Mouse (Mus musculus) intestine, embryonic 16.5 days (tissue): ENCODE measurements at regions not wholly inside any gene's neighbourhood (a gene's known extent, or its start where the extent isn't known, plus 50 kb on each side); places are given as distances from the start of the nearest gene placed in this dataset.

Experiments used
- ATAC-seq: fragments of 200-750 bp; cut with Nextera tagmentation; 2 replicates; pipeline ENCODE4 v1.8.0; 2017; ENCODE audit warnings: moderate TSS enrichment, moderate library complexity
- H3K27ac ChIP-seq: fragments of 300-500 bp; sonication (generic); 2 replicates; pipeline ENCODE4 v1.5.1; 2014; ENCODE audit warnings: mild to moderate bottlenecking, low read length
- H3K27me3 ChIP-seq: fragments of 300-500 bp; sonication (generic); replicated peaks from 2 replicates; pipeline ENCODE4 v1.6.1; 2014; ENCODE audit warnings: low read length, control low read depth, mixed read lengths; ENCODE audit not compliant: control insufficient read depth, insufficient read depth
- H3K36me3 ChIP-seq: fragments of 300-500 bp; sonication (generic); 2 replicates; pipeline ENCODE4 v1.6.1; 2014; ENCODE audit warnings: low read length, control low read depth; ENCODE audit not compliant: control insufficient read depth, insufficient read depth
- H3K4me1 ChIP-seq: fragments of 300-500 bp; sonication (generic); 2 replicates; pipeline ENCODE4 v1.6.1; 2014; ENCODE audit warnings: low read length, control low read depth, mixed read lengths; ENCODE audit not compliant: control insufficient read depth, insufficient read depth
- H3K4me2 ChIP-seq: fragments of 300-500 bp; sonication (generic); 2 replicates; pipeline ENCODE4 v1.6.1; 2014; ENCODE audit warnings: low read depth, low read length, control low read depth
- H3K4me3 ChIP-seq: fragments of 300-500 bp; sonication (generic); 2 replicates; pipeline ENCODE4 v1.5.1; 2014; ENCODE audit warnings: mild to moderate bottlenecking, low read length
- H3K9ac ChIP-seq: fragments of 300-500 bp; sonication (generic); 2 replicates; pipeline ENCODE4 v1.6.1; 2014; ENCODE audit warnings: low read depth, low read length
- H3K9me3 ChIP-seq: fragments of 300-500 bp; sonication (generic); 2 replicates; pipeline ENCODE4 v1.6.1; 2016; ENCODE audit warnings: low read length, control low read depth; ENCODE audit not compliant: control insufficient read depth
- WGBS: fragments of 180-500 bp; shearing (Covaris S2); extraction: QIAGEN DNeasy Blood & Tissue Kit; methylation state at CpG from one replicate; pipeline ENCODE4 v1.1.7; 2014; 5-methylcytosine and 5-hydroxymethylcytosine counted together

DNA sequence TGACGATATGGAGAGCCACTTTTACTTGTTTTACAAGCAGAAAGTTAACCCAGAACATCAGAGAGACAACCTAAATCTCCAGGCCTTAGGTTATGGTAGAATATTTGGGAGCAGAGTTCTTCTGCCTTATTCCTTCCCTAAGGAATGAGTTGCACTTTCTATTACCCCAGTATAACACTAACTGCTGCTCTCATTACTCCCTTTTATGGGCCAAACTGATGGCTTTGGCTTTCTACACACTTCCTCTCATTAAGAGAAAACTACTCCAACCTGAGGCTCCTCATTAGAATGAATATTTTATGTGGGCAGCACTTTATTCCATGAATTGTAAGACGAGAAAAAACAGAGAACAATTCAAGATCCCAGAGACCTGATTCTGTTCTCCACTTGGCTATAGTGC is 289.0 kb upstream of the Tnc start:
- no peak for ATAC-seq
- H3K4me2 ChIP-seq, result no peak overlapping the region
- H3K4me1 ChIP-seq, result no peaks in the 10 kb centered on the region
- H3K27me3 ChIP-seq, result no peaks in the 10 kb centered on the region
- no peaks in the 10 kb centered on the region for H3K36me3 ChIP-seq
- WGBS, result 76% methylated on average over 2 of the region's 2 CpGs
- no peaks in the 10 kb centered on the region for H3K9me3 ChIP-seq
- no peak overlapping the region for H3K4me3 ChIP-seq
- H3K27ac ChIP-seq, result no peak overlapping the region
- H3K9ac ChIP-seq, result no peak overlapping the region

DNA sequence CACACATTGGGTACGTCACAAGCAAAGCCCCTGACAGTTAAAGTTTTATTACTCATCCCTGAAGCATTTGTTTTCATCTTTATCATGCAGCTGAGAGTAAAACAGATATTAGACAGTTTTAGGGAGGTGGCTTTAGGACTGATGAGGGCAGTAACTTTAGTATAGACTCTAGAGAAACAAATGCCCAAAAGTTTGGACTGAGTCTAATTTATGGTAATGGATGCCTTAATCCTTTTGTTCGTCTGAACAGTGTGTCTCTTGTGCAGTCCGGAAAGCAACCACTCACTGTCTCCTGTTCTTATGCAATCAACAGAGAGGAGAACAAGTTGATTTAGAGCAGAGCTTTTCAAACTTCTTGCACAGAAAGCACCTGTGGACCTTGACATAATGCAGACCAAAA is 283.4 kb upstream of the Tnc start:
- Histone ChIP-seq H3K9me3 (no peaks in the 10 kb centered on the region), H3K4me3 (no peak overlapping the region), H3K27ac (no peak overlapping the region), H3K9ac (no peak overlapping the region), H3K27me3 (no peaks in the 10 kb centered on the region), H3K36me3 (no peaks in the 10 kb centered on the region), H3K4me2 (no peak overlapping the region), H3K4me1 (no peaks in the 10 kb centered on the region)
- WGBS, result 39% methylated on average over 3 of the region's 3 CpGs
- ATAC-seq, result no peak

DNA sequence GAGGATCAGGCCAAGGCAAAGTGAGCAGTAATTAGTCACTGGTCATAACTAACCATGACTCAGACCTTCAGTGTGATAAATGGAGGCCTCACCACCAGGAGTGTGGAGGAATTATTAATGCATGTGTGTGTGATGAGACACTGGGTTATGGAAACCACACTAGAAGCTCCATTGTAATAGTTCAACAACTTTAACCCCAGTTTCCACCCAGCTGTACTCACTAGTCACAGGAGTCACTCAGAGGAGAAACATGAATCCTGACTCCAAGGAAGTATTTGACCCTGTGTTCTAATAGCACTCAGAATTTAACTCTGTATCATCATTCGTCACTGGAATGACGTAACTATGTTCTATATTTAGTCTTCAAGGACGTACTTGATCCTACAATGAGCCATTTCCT is 277.6 kb upstream of the Tnc start:
- WGBS, result 30% methylated on average over 3 of the region's 3 CpGs
- Histone ChIP-seq H3K4me2 (no peak overlapping the region), H3K9me3 (no peaks in the 10 kb centered on the region), H3K27me3 (no peaks in the 10 kb centered on the region), H3K36me3 (no peaks in the 10 kb centered on the region), H3K27ac (no peak overlapping the region), H3K4me1 (no peaks in the 10 kb centered on the region), H3K4me3 (no peak overlapping the region), H3K9ac (no peak overlapping the region)
- no peak for ATAC-seq

DNA sequence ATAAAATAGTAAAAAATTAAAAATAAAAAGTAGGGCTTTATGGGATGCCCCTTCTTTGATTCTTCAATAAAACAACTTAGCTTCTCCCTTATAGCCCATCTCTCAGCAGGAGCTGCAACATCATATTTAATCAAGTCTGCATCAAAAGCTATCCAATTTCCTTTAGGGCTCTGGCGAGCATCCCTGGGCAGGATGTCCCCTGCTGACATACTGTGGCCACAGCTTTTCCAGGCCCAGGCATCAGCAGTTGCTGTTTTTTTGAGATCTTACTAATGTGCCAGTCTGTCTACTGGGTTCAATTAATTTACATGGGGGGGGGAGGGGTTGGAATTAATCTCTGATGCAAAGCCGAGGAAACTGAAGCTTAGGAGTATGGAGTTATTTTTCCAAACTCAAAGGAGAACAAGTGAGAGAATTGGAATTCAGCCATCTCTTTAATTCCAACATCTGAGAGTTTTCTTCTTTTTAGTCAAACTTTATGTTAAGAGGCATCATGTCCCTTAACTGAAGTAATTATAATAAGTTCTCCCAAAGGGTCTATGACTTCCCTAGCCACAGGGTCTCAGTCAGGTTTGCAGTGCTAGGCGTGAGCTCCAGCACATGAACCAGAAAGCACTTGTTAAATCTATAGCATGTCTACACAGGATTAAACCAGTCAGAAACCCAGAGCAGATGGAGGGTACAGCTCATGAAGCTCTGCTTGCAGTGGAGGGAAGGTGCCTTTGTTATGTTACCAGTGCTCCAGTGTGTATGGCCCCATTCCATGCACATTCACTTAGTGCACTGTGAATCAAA is 269.9 kb upstream of the Tnc start:
- Histone ChIP-seq H3K27ac (no peak overlapping the region), H3K9me3 (no peaks in the 10 kb centered on the region), H3K36me3 (no peaks in the 10 kb centered on the region), H3K9ac (no peak overlapping the region), H3K4me3 (no peak overlapping the region), H3K4me2 (no peak overlapping the region), H3K4me1 (no peaks in the 10 kb centered on the region), H3K27me3 (no peaks in the 10 kb centered on the region)
- WGBS, result 79% methylated on average over 3 of the region's 3 CpGs
- ATAC-seq, result no peak

DNA sequence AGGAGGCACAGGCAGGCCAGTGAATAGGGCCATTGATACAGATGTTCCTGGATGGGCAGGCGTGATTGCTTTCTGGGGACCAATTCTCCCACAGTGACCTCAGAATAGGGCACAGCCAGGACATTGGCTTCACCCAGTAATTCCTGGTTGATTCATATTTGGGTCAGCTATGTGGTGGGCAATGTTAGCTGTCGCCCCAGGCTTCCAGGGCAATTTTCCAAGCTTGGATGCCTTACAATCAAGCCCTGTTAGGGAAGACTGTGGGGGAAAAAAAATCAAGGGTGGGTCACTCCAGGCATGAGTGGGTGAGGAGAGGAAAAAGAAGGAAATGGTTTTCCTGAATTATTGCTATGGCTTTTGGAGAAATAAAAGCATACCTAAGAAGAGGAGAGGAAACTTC is 250.1 kb upstream of the Tnc start:
- H3K36me3 ChIP-seq, result no peaks in the 10 kb centered on the region
- ATAC-seq, result no peak
- H3K9ac ChIP-seq, result no peak overlapping the region
- H3K27ac ChIP-seq, result no peak overlapping the region
- H3K27me3 ChIP-seq, result no peaks in the 10 kb centered on the region
- no peak overlapping the region for H3K4me3 ChIP-seq
- H3K4me2 ChIP-seq, result no peak overlapping the region
- no peaks in the 10 kb centered on the region for H3K4me1 ChIP-seq
- no peaks in the 10 kb centered on the region for H3K9me3 ChIP-seq
- 69% methylated on average over 2 of the region's 2 CpGs for WGBS

DNA sequence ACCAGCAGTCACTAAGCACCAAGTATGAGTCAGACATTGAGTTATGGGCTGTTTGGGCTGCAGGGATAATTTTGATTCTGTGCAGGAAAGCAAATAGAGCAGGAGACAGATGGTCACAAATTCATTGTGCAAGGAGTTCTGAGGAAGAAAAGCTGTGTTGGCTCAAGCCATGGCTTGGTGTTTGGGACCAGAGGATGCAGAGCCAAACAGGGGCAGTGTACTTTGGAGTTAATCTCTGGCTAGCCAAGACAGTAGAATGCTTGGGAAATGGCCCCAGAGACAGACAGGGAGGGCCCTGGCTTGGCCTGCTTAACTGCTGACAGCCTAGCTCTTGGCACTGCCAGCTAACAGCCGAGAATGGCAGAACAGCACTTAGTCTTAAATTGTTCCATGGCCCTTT is 235.7 kb upstream of the Tnc start:
- Histone ChIP-seq H3K4me2 (no peak overlapping the region), H3K4me1 (no peaks in the 10 kb centered on the region), H3K36me3 (no peaks in the 10 kb centered on the region), H3K4me3 (no peak overlapping the region), H3K9ac (no peak overlapping the region), H3K9me3 (no peaks in the 10 kb centered on the region), H3K27me3 (no peaks in the 10 kb centered on the region), H3K27ac (no peak overlapping the region)
- ATAC-seq, result no peak
- WGBS, result 68% methylated on average over 1 of the region's 1 CpGs

DNA sequence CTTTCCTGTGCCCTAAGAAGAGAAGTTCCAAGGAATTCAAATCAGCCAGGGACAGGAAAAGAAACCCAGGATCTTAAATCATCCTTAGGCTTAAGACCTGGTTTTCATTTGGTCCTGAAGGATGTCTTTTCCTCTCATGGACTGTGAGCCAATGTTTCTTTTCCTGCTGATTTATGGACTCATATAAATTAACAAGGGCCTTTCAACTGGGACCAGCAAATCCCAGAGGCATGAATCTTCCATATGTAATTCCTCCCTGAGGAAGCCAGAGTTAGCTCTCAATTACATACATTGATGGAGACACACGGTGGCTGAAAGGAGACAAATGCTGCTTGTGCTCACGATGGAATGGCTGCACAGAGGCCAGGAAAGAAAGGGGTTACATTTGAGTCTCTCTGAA is 230.2 kb upstream of the Tnc start:
- Histone ChIP-seq H3K9me3 (no peaks in the 10 kb centered on the region), H3K4me1 (no peaks in the 10 kb centered on the region), H3K36me3 (no peaks in the 10 kb centered on the region), H3K27me3 (no peaks in the 10 kb centered on the region), H3K9ac (no peak overlapping the region), H3K27ac (no peak overlapping the region), H3K4me3 (no peak overlapping the region), H3K4me2 (no peak overlapping the region)
- no peak for ATAC-seq
- WGBS, result 34% methylated on average over 2 of the region's 2 CpGs

DNA sequence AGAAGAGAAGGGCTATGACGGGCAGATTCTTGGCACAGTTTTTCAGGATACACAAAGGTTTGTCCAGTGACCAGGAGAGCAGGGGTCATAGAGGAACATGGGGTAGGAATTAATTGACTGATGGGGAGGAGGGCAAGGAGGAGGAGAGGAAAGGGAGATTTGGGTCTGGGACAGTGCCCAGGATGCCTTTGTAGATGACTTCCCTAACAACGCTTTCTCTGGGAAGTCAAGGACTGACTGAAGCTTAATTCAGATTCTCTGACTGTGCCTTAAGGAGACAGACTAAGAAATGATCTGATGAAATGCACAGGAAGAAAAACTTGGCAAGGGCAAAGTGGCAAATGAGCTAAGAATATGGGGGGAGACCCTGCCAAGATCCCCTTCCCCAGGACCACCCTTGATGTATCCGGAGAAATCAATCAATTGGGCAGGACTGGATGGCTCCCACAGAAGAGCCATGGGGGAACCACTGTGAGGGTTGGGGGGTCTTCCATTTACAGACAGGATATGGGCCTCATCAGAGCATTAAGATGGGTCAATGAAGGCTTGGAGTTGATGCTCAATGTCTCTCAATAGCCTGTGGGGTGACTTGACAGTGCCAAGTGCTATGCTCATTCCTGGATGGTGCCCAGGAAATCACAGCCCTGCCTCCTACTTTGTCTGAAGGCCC is 227.6 kb upstream of the Tnc start:
- Histone ChIP-seq H3K4me3 (no peak overlapping the region), H3K27me3 (no peaks in the 10 kb centered on the region), H3K36me3 (no peaks in the 10 kb centered on the region), H3K9ac (no peak overlapping the region), H3K27ac (no peak overlapping the region), H3K4me2 (no peak overlapping the region), H3K4me1 (peaks cover 3% of the 10 kb centered on the region; the same call in 1 of the 2 replicates), H3K9me3 (no peaks in the 10 kb centered on the region)
- WGBS, result 87% methylated on average over 3 of the region's 3 CpGs
- ATAC-seq, result no peak

DNA sequence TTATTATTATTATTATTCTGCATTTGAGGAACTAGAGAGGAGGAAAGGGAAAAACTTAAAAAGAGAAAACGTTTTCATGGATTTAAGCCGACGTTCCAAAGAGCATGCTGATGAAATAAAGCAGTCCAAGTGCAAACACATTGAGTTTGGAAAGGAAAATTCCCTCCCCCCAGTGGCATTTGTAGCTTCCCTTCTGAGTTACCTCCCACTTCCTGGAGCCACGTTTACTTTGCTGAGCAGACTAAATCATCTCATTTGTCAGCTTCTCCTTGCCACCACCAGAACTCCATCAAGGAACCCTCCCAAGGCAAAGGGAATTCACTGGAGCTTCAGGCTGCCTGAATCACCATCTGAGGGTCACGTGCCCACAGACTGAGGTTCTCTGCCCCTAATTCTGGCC is 223.0 kb upstream of the Tnc start:
- ATAC-seq, result no peak
- H3K4me2 ChIP-seq, result no peak overlapping the region
- no peak overlapping the region for H3K9ac ChIP-seq
- no peak overlapping the region for H3K27ac ChIP-seq
- no peak overlapping the region for H3K4me3 ChIP-seq
- WGBS, result 31% methylated on average over 5 of the region's 5 CpGs
- no peaks in the 10 kb centered on the region for H3K9me3 ChIP-seq
- H3K36me3 ChIP-seq, result no peaks in the 10 kb centered on the region
- H3K4me1 ChIP-seq, result peaks cover 3% of the 10 kb centered on the region; the same call in 1 of the 2 replicates
- H3K27me3 ChIP-seq, result no peaks in the 10 kb centered on the region
